Mouse (Mus musculus) heart, postnatal 0 days (tissue): Measurements from ENCODE around the gene Tssk1.

Source experiments
- CTCF ChIP-seq: IDR thresholded peaks from 2 replicates; pipeline ENCODE4 v1.5.1; 2016; ENCODE audit warnings: antibody characterized with exemption, control low read depth, low read depth
- EP300 ChIP-seq: IDR thresholded peaks from 2 replicates; pipeline ENCODE4 v1.6.1; 2016; ENCODE audit warnings: antibody characterized with exemption, low read depth

GRCm38 (mm10) chr16:17921325-17922162 is 27.5 kb downstream of the Tssk1 start:
- TF ChIP-seq CTCF (peak; percentile 50), EP300 (no peak; the same call in 1 of the 2 replicates)
